Mouse (Mus musculus): ENCODE data around the gene Agrp. TPM values are rescaled to one million over a fixed set of nuclear protein-coding genes. Genes with fewer than 3 reads are reported as not detected.

Gene Agrp
- polyA plus RNA-seq, 1 experiment from 2014 or later: not detected

DNA sequence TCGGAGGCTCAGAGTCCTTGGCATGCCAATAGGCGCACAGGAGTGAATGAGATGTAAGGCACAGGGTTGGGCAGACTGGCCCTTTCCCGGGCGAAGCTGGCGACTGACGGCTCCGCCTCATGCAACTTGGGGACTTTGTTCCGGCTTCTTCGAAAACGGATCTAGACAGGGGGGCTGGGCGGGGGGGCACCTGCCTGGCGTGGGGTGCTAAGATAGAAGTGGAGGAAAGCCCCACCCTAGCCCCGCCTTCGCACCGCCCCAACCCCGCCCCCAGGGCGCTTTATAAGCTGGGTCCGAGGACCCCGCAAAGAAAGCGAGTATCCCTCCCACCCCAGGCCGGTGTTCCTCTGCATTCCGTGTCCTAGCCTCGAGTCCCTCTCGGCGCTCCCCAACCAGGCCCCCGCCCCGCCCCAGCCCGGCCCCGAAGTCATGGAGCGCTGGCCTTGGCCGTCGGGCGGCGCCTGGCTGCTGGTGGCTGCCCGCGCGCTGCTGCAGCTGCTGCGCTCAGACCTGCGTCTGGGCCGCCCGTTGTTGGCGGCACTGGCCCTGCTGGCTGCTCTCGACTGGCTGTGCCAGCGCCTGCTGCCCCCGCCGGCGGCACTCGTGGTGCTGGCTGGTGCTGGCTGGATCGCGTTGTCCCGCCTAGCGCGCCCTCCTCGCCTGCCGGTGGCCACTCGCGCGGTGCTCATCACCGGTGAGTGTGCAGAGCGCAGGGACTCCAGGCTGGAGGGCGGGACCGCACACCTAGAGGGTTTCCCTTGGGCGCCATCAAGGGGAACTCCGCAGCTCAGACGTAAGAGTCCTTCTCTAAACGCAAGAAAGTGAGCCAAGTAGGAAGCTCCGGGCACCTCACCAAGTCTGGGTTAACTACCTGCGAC is 118.5 kb downstream of the Agrp start, which contains the start of gene Hsd11b2:
Hsd11b2 (plus strand) TSS at position 320 of the 878 bp plus-strand sequence.
- no peak within 1 kb of the TSS for H3K4me3 ChIP-seq (ENCODE audit: inconsistent target)
- H3K27ac ChIP-seq: no peak within 1 kb of the TSS
- peaks cover 14% of the 10 kb centered on the region for H3K36me3 ChIP-seq (ENCODE audit: inconsistent target)
- no peaks in the 10 kb centered on the region for H3K79me2 ChIP-seq (ENCODE audit: inconsistent target)
- 1% methylated on average over 56 of the region's 68 CpGs for WGBS (ENCODE audit: missing documents)

DNA sequence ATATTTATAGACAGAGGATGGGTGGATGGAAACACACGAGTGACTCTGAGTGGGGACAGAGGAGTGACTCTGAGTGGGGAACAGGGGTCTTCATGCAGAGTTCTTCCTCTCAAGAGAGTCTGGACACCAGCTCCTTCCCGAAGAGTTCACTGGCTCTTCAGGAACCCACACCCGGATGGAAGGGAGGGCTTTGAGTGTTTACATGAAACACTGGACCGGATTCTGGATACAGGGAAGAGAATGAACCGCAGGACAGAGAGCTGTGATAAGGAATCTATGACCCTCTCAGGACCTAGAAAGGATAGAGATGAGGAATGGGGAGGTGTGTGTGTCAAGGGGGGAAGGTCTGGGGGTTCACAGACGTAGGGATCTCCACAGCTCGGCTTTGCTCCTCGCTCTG is 119.8 kb downstream of the Agrp start:
- 68% methylated on average over 8 of the region's 8 CpGs for WGBS (ENCODE audit: missing documents)
- H3K27ac ChIP-seq: no peak overlapping the region
- H3K4me3 ChIP-seq (ENCODE audit: inconsistent target): no peak overlapping the region
- H3K79me2 ChIP-seq (ENCODE audit: inconsistent target): no peaks in the 10 kb centered on the region
- H3K36me3 ChIP-seq (ENCODE audit: inconsistent target): peaks cover 7% of the 10 kb centered on the region; the same call in 1 of the 2 replicates

Other genes with a start within 250 kb of the Agrp start
- gene Kctd19, start 223.9 kb downstream of the Agrp start, polyA plus RNA-seq (2018): not detected in 3 replicates
- 0.13 TPM in 1 of 3 replicates, not detected in the others for gene Lrrc36, start 223.8 kb downstream of the Agrp start, polyA plus RNA-seq (2018)
- gene Tppp3, start 165.9 kb downstream of the Agrp start, polyA plus RNA-seq (2018): 0.20 to 1.0 TPM (median 0.49 TPM) in 3 replicates
- 6.8 to 10.0 TPM (median 7.3 TPM) in 3 replicates for gene Zdhhc1, start 140.5 kb downstream of the Agrp start, polyA plus RNA-seq (2018)
- gene Hsd11b2, start 118.6 kb downstream of the Agrp start, polyA plus RNA-seq (2018): not detected in 3 replicates
- gene Atp6v0d1, start 71.3 kb downstream of the Agrp start, polyA plus RNA-seq (2018): 238 to 301 TPM (median 263 TPM) in 3 replicates
- 13.3 to 20.5 TPM (median 14.5 TPM) in 3 replicates for gene Ripor1, start 32.1 kb downstream of the Agrp start, polyA plus RNA-seq (2018)
- 38.0 to 50.3 TPM (median 38.3 TPM) in 3 replicates for gene Ctcf, start 825 bp downstream of the Agrp start, polyA plus RNA-seq (2018)
- gene Carmil2, start 48.9 kb upstream of the Agrp start, polyA plus RNA-seq (2018): 0.13 TPM in 1 of 3 replicates, not detected in the others
- 14.9 to 20.7 TPM (median 19.5 TPM) in 3 replicates for gene Acd, start 63.7 kb upstream of the Agrp start, polyA plus RNA-seq (2018)
- 2.9 to 8.1 TPM (median 6.1 TPM) in 3 replicates for gene Pard6a, start 63.8 kb upstream of the Agrp start, polyA plus RNA-seq (2018)
- not detected in 3 replicates for gene 4933405L10Rik, start 70.3 kb upstream of the Agrp start, polyA plus RNA-seq (2018)
- 1.4 to 6.3 TPM (median 3.2 TPM) in 3 replicates for gene Enkd1, start 70.8 kb upstream of the Agrp start, polyA plus RNA-seq (2018)
- gene Gfod2, start 121.3 kb upstream of the Agrp start, polyA plus RNA-seq (2018): 0.26 to 0.85 TPM (median 0.67 TPM) in 3 replicates
- gene Ranbp10, start 190.0 kb upstream of the Agrp start, polyA plus RNA-seq (2018): 16.5 to 33.9 TPM (median 23.7 TPM) in 3 replicates
- not detected in 3 replicates for gene Tsnaxip1, start 190.3 kb upstream of the Agrp start, polyA plus RNA-seq (2018)
- gene Cenpt, start 215.9 kb upstream of the Agrp start, polyA plus RNA-seq (2018): 7.2 to 13.3 TPM (median 8.2 TPM) in 3 replicates
- gene Thap11, start 217.7 kb upstream of the Agrp start, polyA plus RNA-seq (2018): 8.3 to 23.6 TPM (median 20.4 TPM) in 3 replicates
- 53.1 to 154 TPM (median 76.1 TPM) in 3 replicates for gene Nutf2, start 223.2 kb upstream of the Agrp start, polyA plus RNA-seq (2018)
- 12.6 to 19.5 TPM (median 14.6 TPM) in 3 replicates for gene Edc4, start 243.5 kb upstream of the Agrp start, polyA plus RNA-seq (2018)

Measured in macrophage (primary cell).